Mouse (Mus musculus) lung, adult 2 months (tissue): ENCODE measurements around the gene Rex1bd. TPM values are rescaled to one million over a fixed set of nuclear protein-coding genes. Genes with fewer than 3 reads are reported as not detected.

ENCODE experiments used
- DNase-seq: peaks from one replicate; pipeline ENCODE4 v3.0.0; 2022
- H3K4me1 ChIP-seq: fragments of 200-500 bp; 2 replicates; pipeline ENCODE4 v1.6.1; 2011; ENCODE audit warnings: low read length; ENCODE audit not compliant: control insufficient read depth, insufficient read depth
- H3K4me3 ChIP-seq: fragments of 200-500 bp; replicated peaks from 2 replicates; pipeline ENCODE3; 2011; ENCODE audit warnings: low read depth, mild to moderate bottlenecking, control low read depth, low read length; ENCODE audit errors: extremely low read depth
- CTCF ChIP-seq: fragments of 200-500 bp; IDR thresholded peaks from 2 replicates; pipeline ENCODE4 v1.5.1; 2011; ENCODE audit warnings: mild to moderate bottlenecking, low read length, control low read depth; ENCODE audit not compliant: insufficient read depth
- POLR2A ChIP-seq: fragments of 200-500 bp; IDR thresholded peaks from 2 replicates; pipeline ENCODE4 v1.6.1; 2011; ENCODE audit warnings: low read depth, mild to moderate bottlenecking, control low read depth, low read length, borderline replicate concordance; ENCODE audit errors: extremely low read depth
- WGBS: fragments of 180-500 bp; shearing (Covaris S2); methylation state at CpG from one replicate; pipeline ENCODE4 v1.1.7; 2018; 5-methylcytosine and 5-hydroxymethylcytosine counted together
- polyA plus RNA-seq: library from polyadenylated mRNA; depleted of rRNA; stranded (reverse); fragments of >200 nt; gene quantifications from 2 replicates; pipeline ENCODE4 v1.2.3, GENCODE M21; 2012

Gene Rex1bd
- polyA plus RNA-seq, 1 experiment = 145 TPM

DNA sequence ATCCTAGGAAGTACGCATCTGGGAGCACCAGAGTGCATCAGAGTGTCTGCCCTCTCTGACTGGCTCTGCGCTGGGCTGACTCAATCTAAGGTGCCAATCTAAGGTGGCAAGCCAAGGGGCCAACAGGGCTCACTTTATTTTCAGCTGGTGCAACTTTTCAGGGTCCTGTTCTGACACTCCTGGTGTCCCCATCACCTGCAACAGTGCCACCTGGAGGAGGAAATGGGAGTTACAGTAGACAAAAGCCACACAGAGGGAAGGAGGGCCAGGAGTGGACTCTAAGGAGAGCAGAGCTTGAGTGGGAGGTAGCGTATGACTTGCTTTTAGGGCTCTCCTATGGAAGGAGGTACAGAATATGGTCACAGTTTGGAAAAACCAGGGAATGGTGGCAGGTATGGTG lies 1.7 kb downstream of the Rex1bd start:
- TF ChIP-seq CTCF = peak; percentile 81
- no peak for TF ChIP-seq POLR2A
- peaks cover 17% of the 10 kb centered on the region for H3K4me1 ChIP-seq
- peak; percentile 78 for DNase-seq
- no peak overlapping the region for H3K4me3 ChIP-seq
- WGBS = 78% methylated on average over 3 of the region's 3 CpGs

DNA sequence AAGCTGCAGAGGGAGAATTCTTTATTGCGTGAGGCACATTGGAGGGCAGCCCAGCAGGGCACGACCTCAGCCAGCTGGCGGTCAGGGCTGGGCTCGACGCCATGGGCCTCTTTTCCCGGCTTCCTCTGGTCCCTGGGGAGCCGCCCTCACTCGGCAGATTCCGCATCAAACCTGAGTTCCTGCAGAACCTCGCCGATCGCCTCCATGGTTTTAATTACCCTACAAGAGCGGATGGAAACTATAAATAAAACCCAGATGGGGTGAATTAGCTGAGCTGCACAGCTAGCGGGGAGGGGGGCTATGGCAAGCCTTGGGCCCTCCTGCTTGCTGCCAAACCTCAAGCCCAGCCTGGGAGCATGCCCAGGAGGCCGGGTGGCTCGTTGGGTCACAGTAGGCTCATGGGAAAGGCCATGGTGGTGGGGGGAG lies 2.2 kb downstream of the Rex1bd start:
- no peak overlapping the region for H3K4me3 ChIP-seq
- 66% methylated on average over 16 of the region's 16 CpGs for WGBS
- peak; percentile 39 for DNase-seq
- no peak for TF ChIP-seq POLR2A
- no peak for TF ChIP-seq CTCF
- peaks cover 17% of the 10 kb centered on the region for H3K4me1 ChIP-seq

GRCm38 (mm10) chr8:70503062-70503750 lies 3.3 kb downstream of the Rex1bd start:
- DNase-seq = peak; percentile 59
- H3K4me1 ChIP-seq = peaks cover 11% of the 10 kb centered on the region
- 19% methylated on average over 46 of the region's 46 CpGs for WGBS

DNA sequence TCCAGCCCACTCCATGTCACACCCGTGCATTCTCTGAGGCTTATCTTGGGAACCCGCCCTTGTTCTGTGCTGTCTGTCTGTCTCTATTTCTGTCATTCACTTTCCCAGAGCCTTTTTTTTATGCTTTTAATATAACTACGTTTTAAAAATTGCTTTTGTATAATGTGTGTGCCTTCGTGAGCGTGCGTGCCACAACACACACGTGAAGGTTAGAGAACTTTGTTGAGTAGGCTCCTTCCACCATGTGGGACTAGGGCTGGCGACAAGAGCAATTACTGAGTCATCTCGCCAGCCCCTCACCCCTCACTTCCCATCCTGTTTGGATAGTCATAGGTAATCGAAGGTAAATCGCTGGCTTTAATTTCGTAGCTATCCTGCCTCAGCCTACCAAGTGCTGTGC lies 4.0 kb downstream of the Rex1bd start:
- 56% methylated on average over 12 of the region's 12 CpGs for WGBS
- H3K4me1 ChIP-seq = peaks cover 11% of the 10 kb centered on the region
- H3K4me3 ChIP-seq = no peak overlapping the region
- no peak for DNase-seq
- TF ChIP-seq CTCF = no peak
- no peak for TF ChIP-seq POLR2A

More at GRCm38 (mm10) chr8:70503062-70503750, 3.3 kb downstream of the Rex1bd start:
- H3K4me3 ChIP-seq = no peak overlapping the region
- TF ChIP-seq POLR2A (no peak), CTCF (peak; percentile 47)

- H3K4me1 ChIP-seq = peaks cover 11% of the 10 kb centered on the region
- 29% methylated on average over 23 of the region's 23 CpGs for WGBS
- H3K4me3 ChIP-seq = no peak overlapping the region
- no peak for DNase-seq
- TF ChIP-seq CTCF = no peak
Observed at GRCm38 (mm10) chr8:70501820-70502529, 4.6 kb downstream of the Rex1bd start.

DNA sequence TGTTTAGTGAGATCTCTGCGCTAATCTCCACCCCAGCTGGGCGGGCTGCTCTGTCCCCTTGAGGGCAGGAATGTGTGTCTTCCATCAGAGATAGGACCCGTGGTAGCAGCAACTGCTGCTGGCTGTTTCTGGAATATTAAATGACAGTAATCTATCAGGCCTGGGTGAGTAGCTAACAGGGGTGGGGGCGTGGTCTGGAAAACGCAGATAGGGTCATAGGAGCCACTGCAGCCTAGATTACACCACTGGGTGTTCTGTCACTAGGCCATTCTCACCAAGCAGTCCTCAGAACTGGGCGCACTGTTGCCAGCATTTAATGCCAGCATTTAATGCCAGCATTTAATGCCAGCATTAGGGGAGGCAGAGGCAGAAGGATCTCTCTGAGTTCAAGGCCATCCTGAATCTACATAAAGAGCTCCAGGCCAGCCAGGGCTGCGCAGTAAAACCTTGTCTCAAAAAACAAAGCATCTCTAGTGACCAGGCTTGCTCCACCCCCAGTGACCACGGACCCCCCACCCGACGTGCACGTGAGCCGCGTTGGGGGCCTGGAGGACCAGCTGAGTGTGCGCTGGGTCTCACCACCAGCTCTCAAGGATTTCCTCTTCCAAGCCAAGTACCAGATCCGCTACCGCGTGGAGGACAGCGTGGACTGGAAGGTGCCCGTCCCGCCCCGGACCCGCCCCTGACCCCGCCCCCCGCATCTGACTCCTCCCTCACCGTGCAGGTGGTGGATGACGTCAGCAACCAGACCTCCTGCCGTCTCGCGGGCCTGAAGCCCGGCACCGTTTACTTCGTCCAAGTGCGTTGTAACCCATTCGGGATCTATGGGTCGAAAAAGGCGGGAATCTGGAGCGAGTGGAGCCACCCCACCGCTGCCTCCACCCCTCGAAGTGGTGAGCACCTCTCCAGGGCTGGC lies 5.9 kb downstream of the Rex1bd start:
- peak; percentile 37 for DNase-seq
- peaks cover 4% of the 10 kb centered on the region; the same call in 1 of the 2 replicates for H3K4me1 ChIP-seq
- TF ChIP-seq CTCF = no peak
- no peak for TF ChIP-seq POLR2A
- WGBS = 15% methylated on average over 39 of the region's 39 CpGs
- H3K4me3 ChIP-seq = no peak overlapping the region

DNA sequence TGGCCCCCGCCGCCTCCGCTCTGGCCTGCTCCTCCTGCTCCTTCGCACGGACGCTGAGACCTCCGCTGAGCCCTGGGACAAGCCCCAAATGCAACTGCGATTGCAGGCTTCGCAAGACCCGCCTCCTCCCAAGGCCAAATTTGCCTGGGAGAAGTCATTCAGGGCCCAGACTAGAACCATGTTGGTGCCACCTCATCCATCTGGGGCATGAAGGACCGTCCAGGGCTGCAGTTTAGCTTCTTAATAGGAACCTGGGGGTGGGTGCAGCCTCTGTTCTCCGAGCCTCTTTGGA lies 10.8 kb downstream of the Rex1bd start:
- H3K4me3 ChIP-seq = no peak overlapping the region
- WGBS = 35% methylated on average over 12 of the region's 12 CpGs
- H3K4me1 ChIP-seq = peaks cover 2% of the 10 kb centered on the region; the same call in 1 of the 2 replicates
- no peak for DNase-seq
- TF ChIP-seq CTCF = no peak
- TF ChIP-seq POLR2A = no peak

DNA sequence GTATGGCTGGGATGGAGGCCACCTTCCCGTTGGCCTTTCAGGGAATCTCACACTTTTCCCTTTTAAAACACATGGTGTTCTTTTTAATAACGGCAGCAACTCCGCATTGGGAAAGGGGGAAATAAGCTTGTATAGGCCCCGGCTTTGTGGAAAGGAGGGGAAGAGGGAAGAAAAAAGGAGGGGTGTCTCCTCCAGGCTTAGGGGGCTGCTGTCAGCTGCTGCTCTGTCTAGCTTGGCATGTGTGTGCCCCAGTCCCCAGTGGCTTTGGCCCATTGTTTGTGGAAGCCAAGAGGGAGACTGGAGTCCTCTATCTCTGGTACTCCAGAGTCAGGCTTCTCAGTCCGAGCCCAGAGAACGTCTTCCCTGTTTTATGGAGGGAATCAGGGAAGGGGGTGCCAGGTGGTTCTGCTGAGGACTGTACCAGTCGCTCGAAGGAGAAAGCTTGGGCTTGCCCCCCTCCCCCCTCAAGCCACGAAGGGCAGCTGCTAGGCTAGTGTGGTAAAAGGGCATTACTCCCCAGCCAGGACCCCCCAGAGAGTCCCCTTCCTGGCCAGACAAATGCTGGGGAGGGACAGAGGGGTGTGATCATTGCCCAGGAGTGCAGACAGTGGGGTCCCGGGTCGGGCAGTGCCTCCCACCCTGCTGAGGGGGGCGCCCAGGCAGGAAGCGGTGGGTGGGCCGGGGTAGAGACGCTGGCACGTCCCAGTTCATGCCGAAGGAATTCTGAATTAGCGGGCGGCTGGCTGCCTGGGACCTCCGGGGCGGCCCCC lies 11.4 kb downstream of the Rex1bd start:
- TF ChIP-seq POLR2A = no peak
- TF ChIP-seq CTCF = no peak
- peaks cover 2% of the 10 kb centered on the region; the same call in 1 of the 2 replicates for H3K4me1 ChIP-seq
- 21% methylated on average over 21 of the region's 21 CpGs for WGBS
- no peak for DNase-seq
- no peak overlapping the region for H3K4me3 ChIP-seq
